Mouse (Mus musculus): Measurements from ENCODE around the gene Mfsd9. TPM values are rescaled to one million over a fixed set of nuclear protein-coding genes. Genes with fewer than 3 reads are reported as not detected.

The Mfsd9 gene
- total RNA-seq (2012; rRNA removed), result 3.1 and 5.4 TPM in 2 replicates

GRCm38 (mm10) chr1:40790324-40791141 lies at the start of gene Mfsd9:
TSS of gene Mfsd9 (minus strand) at chr1:40790687.
- no peak within 1 kb of the TSS for H3K27ac ChIP-seq (ENCODE audit: insufficient read depth, low read depth, low read length, poor library complexity, severe bottlenecking)
- peak within 1 kb of the TSS; percentile 60 for H3K9ac ChIP-seq (ENCODE audit: insufficient read depth, low read depth, low read length, poor library complexity, severe bottlenecking)
- TF ChIP-seq ZC3H11A (IDR thresholded peaks at IDR 0.05; ENCODE audit: borderline replicate concordance, low read depth, low read length), result no peak
- no peak for TF ChIP-seq CHD2 (IDR thresholded peaks at IDR 0.05; ENCODE audit: low read depth, low read length)
- no peak for TF ChIP-seq HCFC1 (IDR thresholded peaks at IDR 0.05; ENCODE audit: borderline replicate concordance, insufficient read depth, low read length)
- TF ChIP-seq ZNF384 (IDR thresholded peaks at IDR 0.05; ENCODE audit: low read depth, low read length), result no peak
- TF ChIP-seq MAFK (IDR thresholded peaks at IDR 0.05; ENCODE audit: insufficient read depth, low read depth, low read length), result no peak
- no peaks in the 10 kb centered on the region for H3K36me3 ChIP-seq (ENCODE audit: control insufficient read depth, insufficient read depth, low read length, poor library complexity, severe bottlenecking)
- peak within 1 kb of the TSS; percentile 81 to 83 for H3K4me3 ChIP-seq (ENCODE audit: insufficient read depth in 1 of 2, low read depth in 1 of 2, low read length in 2 of 2, poor library complexity in 1 of 2, severe bottlenecking in 1 of 2)
- in situ Hi-C loops (cut with MboI; ENCODE audit: low sequenced_read_pairs in 2 of 2, unreplicated experiment in 2 of 2), result no loop called here
- DNase-seq (ENCODE audit: low read depth, low spot score), result peak; percentile 68
- H3K9me3 ChIP-seq (ENCODE audit: control insufficient read depth, insufficient read depth, low read depth, low read length), result no peaks in the 10 kb centered on the region
- H3K4me1 ChIP-seq (ENCODE audit: control insufficient read depth in 2 of 2, insufficient read depth in 2 of 2, low read length in 2 of 2, poor library complexity in 1 of 2), result no peaks in the 10 kb centered on the region

DNA sequence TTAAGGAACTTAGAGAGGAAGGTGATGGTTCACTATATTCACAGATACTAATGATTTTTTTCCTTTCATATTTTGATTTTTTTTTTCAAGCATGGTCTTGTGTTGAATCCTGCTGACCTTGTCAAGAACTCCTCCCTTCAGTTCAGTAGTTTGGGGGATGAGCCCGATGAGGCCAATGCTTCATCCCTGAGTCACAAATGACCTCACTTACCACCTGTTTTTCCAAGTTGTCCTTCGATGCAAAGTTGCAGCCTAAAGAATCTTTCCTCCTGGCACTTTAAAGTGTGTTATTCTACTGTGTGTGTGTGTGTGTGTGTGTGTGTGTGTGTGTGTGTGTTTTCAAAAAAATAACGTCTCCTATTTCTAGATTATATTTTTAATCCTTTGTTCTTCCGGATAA lies 45.0 kb upstream of the Mfsd9 start:
- DNase-seq (ENCODE audit: low read depth, low spot score), result no peak
- Histone ChIP-seq H3K36me3 (ENCODE audit: control insufficient read depth, insufficient read depth, low read length, poor library complexity, severe bottlenecking) (no peaks in the 10 kb centered on the region), H3K9me3 (ENCODE audit: control insufficient read depth, insufficient read depth, low read depth, low read length) (no peaks in the 10 kb centered on the region), H3K4me3 (ENCODE audit: insufficient read depth in 1 of 2, low read depth in 1 of 2, low read length in 2 of 2, poor library complexity in 1 of 2, severe bottlenecking in 1 of 2) (no peak overlapping the region), H3K27ac (ENCODE audit: insufficient read depth, low read depth, low read length, poor library complexity, severe bottlenecking) (no peak overlapping the region), H3K4me1 (ENCODE audit: control insufficient read depth in 2 of 2, insufficient read depth in 2 of 2, low read length in 2 of 2, poor library complexity in 1 of 2) (no peaks in the 10 kb centered on the region), H3K9ac (ENCODE audit: insufficient read depth, low read depth, low read length, poor library complexity, severe bottlenecking) (no peak overlapping the region)
- in situ Hi-C loops (cut with MboI; ENCODE audit: low sequenced_read_pairs in 2 of 2, unreplicated experiment in 2 of 2), result no loop called here
- TF ChIP-seq MAFK (IDR thresholded peaks at IDR 0.05; ENCODE audit: insufficient read depth, low read depth, low read length) (no peak), ZNF384 (IDR thresholded peaks at IDR 0.05; ENCODE audit: low read depth, low read length) (no peak), CHD2 (IDR thresholded peaks at IDR 0.05; ENCODE audit: low read depth, low read length) (no peak), HCFC1 (IDR thresholded peaks at IDR 0.05; ENCODE audit: borderline replicate concordance, insufficient read depth, low read length) (no peak), ZC3H11A (IDR thresholded peaks at IDR 0.05; ENCODE audit: borderline replicate concordance, low read depth, low read length) (no peak)

DNA sequence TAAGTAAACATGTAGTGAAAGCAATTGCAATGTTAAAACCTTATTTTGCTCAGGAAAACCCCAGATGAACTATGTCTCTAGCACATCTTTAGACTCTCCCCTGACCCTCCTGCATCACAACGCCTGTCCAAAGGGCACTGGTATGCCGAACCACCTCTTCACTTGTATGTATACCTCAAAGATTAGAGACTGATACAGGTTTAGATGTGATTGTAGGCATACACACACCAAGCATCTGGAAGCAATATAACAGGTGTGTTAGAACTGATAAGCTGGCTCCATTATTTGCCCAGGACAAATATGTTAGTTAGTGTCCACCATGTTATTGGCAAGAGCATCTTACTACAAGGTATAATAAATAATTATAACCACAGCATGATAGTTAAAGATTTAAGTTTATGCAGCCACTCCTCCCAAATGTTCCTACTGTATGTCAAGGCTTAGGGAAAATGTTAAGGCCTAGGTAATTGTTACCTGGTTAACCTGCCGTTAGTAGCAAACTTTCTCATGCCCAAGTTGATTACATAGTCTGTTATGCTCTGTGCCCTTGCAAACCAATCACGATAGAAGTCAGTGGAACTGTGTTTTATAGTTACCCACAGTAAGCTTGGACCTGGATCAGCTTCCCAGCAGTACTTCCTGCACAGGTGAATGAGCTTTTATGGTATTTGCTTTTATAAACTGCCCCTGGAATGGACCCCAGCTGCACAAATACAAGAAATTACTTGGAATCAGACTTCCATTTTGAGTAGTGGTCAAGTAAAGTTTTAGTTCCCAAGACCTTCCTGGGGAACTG lies 40.4 kb upstream of the Mfsd9 start:
- H3K36me3 ChIP-seq (ENCODE audit: control insufficient read depth, insufficient read depth, low read length, poor library complexity, severe bottlenecking), result no peaks in the 10 kb centered on the region
- H3K4me3 ChIP-seq (ENCODE audit: insufficient read depth in 1 of 2, low read depth in 1 of 2, low read length in 2 of 2, poor library complexity in 1 of 2, severe bottlenecking in 1 of 2), result no peak overlapping the region
- no peak for TF ChIP-seq HCFC1 (IDR thresholded peaks at IDR 0.05; ENCODE audit: borderline replicate concordance, insufficient read depth, low read length)
- no peak for TF ChIP-seq CHD2 (IDR thresholded peaks at IDR 0.05; ENCODE audit: low read depth, low read length)
- TF ChIP-seq ZC3H11A (IDR thresholded peaks at IDR 0.05; ENCODE audit: borderline replicate concordance, low read depth, low read length), result no peak
- no peak for TF ChIP-seq MAFK (IDR thresholded peaks at IDR 0.05; ENCODE audit: insufficient read depth, low read depth, low read length)
- no peak for TF ChIP-seq ZNF384 (IDR thresholded peaks at IDR 0.05; ENCODE audit: low read depth, low read length)
- no peaks in the 10 kb centered on the region for H3K4me1 ChIP-seq (ENCODE audit: control insufficient read depth in 2 of 2, insufficient read depth in 2 of 2, low read length in 2 of 2, poor library complexity in 1 of 2)
- no peaks in the 10 kb centered on the region for H3K9me3 ChIP-seq (ENCODE audit: control insufficient read depth, insufficient read depth, low read depth, low read length)
- DNase-seq (ENCODE audit: low read depth, low spot score), result no peak
- H3K27ac ChIP-seq (ENCODE audit: insufficient read depth, low read depth, low read length, poor library complexity, severe bottlenecking), result no peak overlapping the region
- in situ Hi-C loops (cut with MboI; ENCODE audit: low sequenced_read_pairs in 2 of 2, unreplicated experiment in 2 of 2), result no loop called here
- H3K9ac ChIP-seq (ENCODE audit: insufficient read depth, low read depth, low read length, poor library complexity, severe bottlenecking), result no peak overlapping the region

DNA sequence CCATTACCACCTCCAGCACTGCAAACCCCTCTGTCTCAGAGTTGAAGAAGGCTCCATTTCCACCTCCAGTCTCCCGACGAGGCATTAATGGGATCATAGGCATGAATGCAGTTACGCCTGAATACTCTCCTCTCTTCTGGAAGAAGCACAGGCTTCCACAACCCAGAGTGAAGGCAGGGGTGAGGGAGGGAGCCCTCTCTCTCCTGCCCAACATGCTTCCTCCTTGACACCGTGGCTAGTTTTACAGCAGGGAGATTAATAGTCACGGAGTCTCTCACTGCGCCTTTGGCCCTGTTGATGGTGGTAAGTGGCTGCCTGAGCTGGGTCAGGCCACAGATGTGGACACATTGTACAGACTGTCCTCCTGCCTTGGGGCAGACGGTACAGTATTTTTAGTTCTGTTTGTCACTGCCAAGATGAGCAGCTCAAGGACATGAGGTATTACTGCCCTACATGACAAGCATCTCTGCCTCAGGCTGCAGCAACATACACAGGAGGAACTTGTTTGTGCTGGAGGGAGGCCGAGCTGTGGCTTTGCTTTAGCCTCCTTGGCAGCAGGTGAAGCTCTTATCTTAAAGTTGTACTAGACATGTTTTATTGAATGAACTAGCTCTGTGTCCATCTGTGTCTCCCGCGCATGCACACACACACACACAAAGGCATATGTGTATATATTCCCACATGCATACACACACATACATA lies 38.9 kb upstream of the Mfsd9 start:
- no peak overlapping the region for H3K9ac ChIP-seq (ENCODE audit: insufficient read depth, low read depth, low read length, poor library complexity, severe bottlenecking)
- no peak for DNase-seq (ENCODE audit: low read depth, low spot score)

More for the DNA sequence above, 38.9 kb upstream of the Mfsd9 start:
- Histone ChIP-seq H3K36me3 (ENCODE audit: control insufficient read depth, insufficient read depth, low read length, poor library complexity, severe bottlenecking) (no peaks in the 10 kb centered on the region), H3K4me1 (ENCODE audit: control insufficient read depth in 2 of 2, insufficient read depth in 2 of 2, low read length in 2 of 2, poor library complexity in 1 of 2) (no peaks in the 10 kb centered on the region), H3K4me3 (ENCODE audit: insufficient read depth in 1 of 2, low read depth in 1 of 2, low read length in 2 of 2, poor library complexity in 1 of 2, severe bottlenecking in 1 of 2) (no peak overlapping the region), H3K27ac (ENCODE audit: insufficient read depth, low read depth, low read length, poor library complexity, severe bottlenecking) (no peak overlapping the region), H3K9me3 (ENCODE audit: control insufficient read depth, insufficient read depth, low read depth, low read length) (no peaks in the 10 kb centered on the region)
- in situ Hi-C loops (cut with MboI; ENCODE audit: low sequenced_read_pairs in 2 of 2, unreplicated experiment in 2 of 2), result no loop called here
- no peak for TF ChIP-seq CHD2 (IDR thresholded peaks at IDR 0.05; ENCODE audit: low read depth, low read length)
- no peak for TF ChIP-seq ZC3H11A (IDR thresholded peaks at IDR 0.05; ENCODE audit: borderline replicate concordance, low read depth, low read length)
- TF ChIP-seq ZNF384 (IDR thresholded peaks at IDR 0.05; ENCODE audit: low read depth, low read length), result no peak
- TF ChIP-seq MAFK (IDR thresholded peaks at IDR 0.05; ENCODE audit: insufficient read depth, low read depth, low read length), result no peak
- no peak for TF ChIP-seq HCFC1 (IDR thresholded peaks at IDR 0.05; ENCODE audit: borderline replicate concordance, insufficient read depth, low read length)

All from ES-E14 (cell line).